Mouse (Mus musculus) splenic B cell, adult 2 months (primary cell): Measurements from ENCODE around the gene Tsc22d4.

Source experiments
- DNase-seq: peaks from one replicate; pipeline ENCODE4 v3.0.0-alpha.2; 2011; ENCODE audit warnings: low read depth, low spot score
- H3K27me3 ChIP-seq: 2 replicates; pipeline ENCODE4 v1.6.1; 2012; ENCODE audit warnings: mild to moderate bottlenecking, low read length, moderate library complexity, mixed read lengths; ENCODE audit not compliant: control insufficient read depth, poor library complexity, insufficient read depth, severe bottlenecking
- H3K36me3 ChIP-seq: 2 replicates; pipeline ENCODE4 v1.6.1; 2012; ENCODE audit warnings: mild to moderate bottlenecking, low read length, moderate library complexity, mixed read lengths; ENCODE audit not compliant: control insufficient read depth, poor library complexity, insufficient read depth, severe bottlenecking

The Tsc22d4 gene

GRCm38 (mm10) chr5:137786109-137786942 is 40.8 kb downstream of the Tsc22d4 start:
- Histone ChIP-seq H3K36me3 (peaks cover 3% of the 10 kb centered on the region; the same call in 1 of the 2 replicates), H3K27me3 (no peaks in the 10 kb centered on the region)
- peak; percentile 100 for DNase-seq

GRCm38 (mm10) chr5:137787151-137787928 is 41.8 kb downstream of the Tsc22d4 start, which contains the start of the genes Mepce and Zcwpw1:
Mepce (minus strand) TSS chr5:137787655.
Zcwpw1 (plus strand) TSS chr5:137787798.
- Histone ChIP-seq H3K27me3 (no peaks in the 10 kb centered on the region), H3K36me3 (0 out of 2 replicates have a peak, but pooled peaks cover under 1% of the 10 kb centered on the region)
- DNase-seq: peak; percentile 97

- Histone ChIP-seq H3K36me3 (no peaks in the 10 kb centered on the region), H3K27me3 (no peaks in the 10 kb centered on the region)
- no peak for DNase-seq
Observed at GRCm38 (mm10) chr5:137788171-137788570, 42.6 kb downstream of the Tsc22d4 start.

GRCm38 (mm10) chr5:137788946-137789531 is 43.5 kb downstream of the Tsc22d4 start:
- no peaks in the 10 kb centered on the region for H3K36me3 ChIP-seq
- DNase-seq: no peak
- H3K27me3 ChIP-seq: no peaks in the 10 kb centered on the region

GRCm38 (mm10) chr5:137791553-137791952 is 46.0 kb downstream of the Tsc22d4 start:
- Histone ChIP-seq H3K27me3 (no peaks in the 10 kb centered on the region), H3K36me3 (no peaks in the 10 kb centered on the region)
- DNase-seq: peak; percentile 27

- DNase-seq: no peak
- Histone ChIP-seq H3K36me3 (no peaks in the 10 kb centered on the region), H3K27me3 (no peaks in the 10 kb centered on the region)
Observed at GRCm38 (mm10) chr5:137796606-137797005, 51.1 kb downstream of the Tsc22d4 start.

GRCm38 (mm10) chr5:137800917-137801316 is 55.4 kb downstream of the Tsc22d4 start:
- no peak for DNase-seq
- no peaks in the 10 kb centered on the region for H3K36me3 ChIP-seq
- H3K27me3 ChIP-seq: no peaks in the 10 kb centered on the region

- DNase-seq: no peak
- H3K36me3 ChIP-seq: no peaks in the 10 kb centered on the region
Observed at GRCm38 (mm10) chr5:137806158-137806557, 60.6 kb downstream of the Tsc22d4 start.

GRCm38 (mm10) chr5:137808316-137808715 is 62.8 kb downstream of the Tsc22d4 start:
- no peaks in the 10 kb centered on the region for H3K36me3 ChIP-seq
- no peaks in the 10 kb centered on the region for H3K27me3 ChIP-seq

More at GRCm38 (mm10) chr5:137806158-137806557, 60.6 kb downstream of the Tsc22d4 start:
- H3K27me3 ChIP-seq: no peaks in the 10 kb centered on the region

GRCm38 (mm10) chr5:137817466-137818222 is 72.1 kb downstream of the Tsc22d4 start:
- no peaks in the 10 kb centered on the region for H3K36me3 ChIP-seq
- H3K27me3 ChIP-seq: no peaks in the 10 kb centered on the region
- DNase-seq: no peak

More at GRCm38 (mm10) chr5:137808316-137808715, 62.8 kb downstream of the Tsc22d4 start:
- DNase-seq: no peak
